Mouse (Mus musculus) brain, embryonic 14.5 days (tissue): Measurements from ENCODE around the gene Sugct. TPM values are rescaled to one million over a fixed set of nuclear protein-coding genes. Genes with fewer than 3 reads are reported as not detected.

Experiments used
- DNase-seq: peaks from one replicate; pipeline ENCODE4 v3.0.0-alpha.2; 2011; ENCODE audit warnings: low read depth
- CTCF ChIP-seq: fragments of 200-500 bp; IDR thresholded peaks from 2 replicates; pipeline ENCODE4 v1.5.1; 2012; ENCODE audit warnings: inconsistent platforms, mild to moderate bottlenecking, moderate library complexity, borderline replicate concordance; ENCODE audit not compliant: insufficient read depth, insufficient read length; ENCODE audit errors: extremely low read depth
- POLR2A ChIP-seq: fragments of 200-500 bp; IDR thresholded peaks from 2 replicates; pipeline ENCODE4 v1.6.1; 2012; ENCODE audit warnings: mild to moderate bottlenecking, inconsistent platforms, borderline replicate concordance; ENCODE audit not compliant: poor library complexity, insufficient read depth, insufficient read length, severe bottlenecking; ENCODE audit errors: extremely low read depth
- polyA plus RNA-seq: library from polyadenylated mRNA; depleted of rRNA; stranded (reverse); fragments of >200 nt; gene quantifications from 2 replicates; pipeline ENCODE4 v1.2.3, GENCODE M21; 2012; rRNA removed

Gene Sugct
- polyA plus RNA-seq, 1 experiment: 1.2 TPM

DNA sequence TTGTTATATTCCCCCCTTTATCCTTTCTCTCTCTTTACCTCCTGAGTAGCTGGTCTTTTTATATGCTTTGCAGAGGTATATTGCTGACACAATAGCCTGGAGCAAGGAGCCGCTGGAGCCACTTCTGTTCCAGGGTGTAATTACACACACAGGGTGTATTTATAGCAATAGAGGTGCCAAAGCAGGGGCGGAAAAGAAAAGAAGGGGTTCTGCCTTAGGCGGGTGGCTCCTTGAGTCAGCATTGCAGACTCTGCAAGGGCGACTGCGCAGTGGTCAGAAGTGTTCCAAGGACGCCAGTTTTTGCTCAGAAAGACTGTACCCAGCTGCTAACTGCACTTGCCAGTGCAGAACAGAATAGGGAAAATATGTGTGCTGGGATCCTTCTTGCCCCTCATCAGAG lies 869.7 kb downstream of the Sugct start:
- TF ChIP-seq CTCF (no peak), POLR2A (no peak)
- no peak for DNase-seq

DNA sequence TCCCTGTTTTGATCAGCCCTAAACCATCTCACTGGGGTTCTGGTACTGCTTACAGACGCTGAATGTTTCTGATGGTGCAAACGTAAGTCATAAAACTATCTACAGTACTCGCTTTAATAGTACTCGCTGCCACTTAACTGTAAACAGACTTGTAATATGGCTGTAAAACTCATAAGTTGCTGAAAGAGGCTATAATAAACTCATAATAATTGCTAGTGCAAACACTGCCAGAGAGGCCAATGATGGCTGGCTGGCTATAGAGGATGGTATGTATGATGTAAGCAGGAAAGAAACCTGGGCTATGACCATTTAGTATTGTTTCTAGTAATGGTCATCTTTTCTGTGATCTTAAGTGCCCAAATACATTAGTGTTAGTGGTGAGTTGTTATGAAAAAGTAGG lies 873.6 kb downstream of the Sugct start:
- DNase-seq: no peak
- TF ChIP-seq CTCF: no peak
- TF ChIP-seq POLR2A: no peak

DNA sequence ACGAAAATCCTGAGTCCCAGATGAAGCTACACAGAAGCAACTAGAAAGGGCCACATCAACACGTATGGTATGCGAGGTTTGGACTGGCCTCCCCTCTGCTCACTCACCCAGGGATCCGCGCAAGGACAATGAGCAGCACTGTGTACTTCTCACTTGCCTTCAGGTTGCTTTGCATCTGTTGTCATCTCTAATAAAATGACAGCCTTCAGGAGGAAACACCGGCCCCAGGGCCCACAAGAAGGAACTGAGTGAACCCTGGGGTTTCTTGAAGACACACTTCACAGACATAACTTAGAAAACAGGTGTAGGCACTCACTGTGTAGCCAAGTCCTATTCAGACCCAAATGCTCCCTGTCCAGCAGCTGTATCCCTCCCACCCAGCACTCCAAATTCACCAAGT lies 877.9 kb downstream of the Sugct start:
- TF ChIP-seq CTCF: no peak
- TF ChIP-seq POLR2A: no peak
- no peak for DNase-seq

DNA sequence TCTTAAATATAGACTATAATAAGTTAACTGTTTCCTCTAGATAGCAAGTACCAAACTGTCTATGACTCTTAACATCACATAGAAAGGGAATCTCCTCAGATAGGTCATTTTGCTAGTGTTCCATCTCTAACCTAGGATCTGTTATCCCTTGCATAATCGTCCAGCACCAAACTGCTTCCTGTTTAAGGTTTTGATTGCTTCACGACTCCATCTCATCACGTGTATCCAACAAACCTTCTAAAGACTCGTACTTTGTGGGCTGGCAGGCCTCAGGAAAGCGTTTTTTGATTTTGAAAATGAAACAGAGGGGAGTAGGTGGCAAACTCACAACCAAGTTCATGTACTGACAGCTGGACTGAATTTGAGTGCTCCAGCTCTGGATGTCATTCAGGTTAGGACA lies 878.6 kb downstream of the Sugct start:
- DNase-seq: no peak
- TF ChIP-seq POLR2A (no peak), CTCF (no peak)

DNA sequence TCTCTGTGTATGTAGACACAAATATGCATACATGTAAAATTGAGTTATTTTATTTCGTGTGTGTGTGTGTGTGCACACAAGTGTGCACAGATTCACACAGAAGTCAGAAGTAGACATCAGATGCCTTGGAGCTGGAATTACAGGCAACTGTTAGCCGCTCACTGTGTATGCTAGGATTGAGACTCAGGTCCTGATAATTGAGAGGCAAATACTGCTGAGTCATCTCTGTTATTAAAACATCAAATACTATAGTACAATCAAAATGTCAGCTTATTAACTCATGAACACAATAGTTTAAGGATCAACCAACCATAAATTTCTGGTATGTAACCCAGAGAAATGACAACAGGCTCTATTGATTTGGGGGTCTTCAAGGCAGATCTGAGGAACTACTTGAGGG lies 883.1 kb downstream of the Sugct start:
- no peak for DNase-seq
- no peak for TF ChIP-seq CTCF

Other genes starting within 250 kb of the Sugct start
- gene Mplkip, start 361 bp downstream of the Sugct start, polyA plus RNA-seq: 16.7 and 18.2 TPM in 2 replicates
- gene Cdk13, start 109.5 kb upstream of the Sugct start, polyA plus RNA-seq: 36.9 and 46.7 TPM in 2 replicates
- 58.7 and 86.6 TPM in 2 replicates for gene Rala, start 248.7 kb upstream of the Sugct start, polyA plus RNA-seq